8 mouse cellular contexts compared by ENCODE assay signal in the genomic region with DNA sequence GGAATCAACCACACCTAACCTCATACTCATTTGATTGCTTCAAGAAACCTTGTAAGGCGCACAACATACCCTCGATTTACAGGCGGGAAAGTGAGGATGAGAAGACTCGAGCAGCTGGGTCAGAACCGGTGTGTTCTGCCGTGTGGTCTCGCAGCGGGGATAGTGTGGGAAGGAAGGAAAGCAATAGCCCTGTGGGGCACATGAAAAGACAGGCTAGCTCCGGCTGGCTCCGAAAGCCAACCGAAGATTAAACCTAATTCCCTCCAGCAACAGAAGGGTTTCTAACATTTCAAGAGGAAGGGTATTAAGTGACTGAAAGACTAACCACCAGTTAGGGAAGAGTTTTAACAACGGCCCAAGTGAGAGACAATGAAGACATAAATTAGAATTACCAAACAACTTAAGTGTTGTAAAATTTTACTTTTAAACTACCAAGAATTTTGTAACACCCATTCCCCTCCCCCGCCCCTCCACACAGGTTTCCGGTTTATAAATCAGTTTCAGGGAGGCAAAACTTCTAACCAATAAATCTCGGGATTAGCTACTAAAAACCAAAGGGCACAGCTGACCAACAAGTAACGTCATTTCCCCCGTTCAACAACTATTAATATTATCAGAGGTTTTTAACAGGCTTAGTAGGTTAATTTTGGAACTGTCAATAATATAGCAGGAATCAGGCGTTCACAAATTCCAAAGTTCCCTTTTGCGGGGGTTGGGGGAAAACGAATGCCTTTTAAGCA. TPM values are rescaled to one million over a fixed set of nuclear protein-coding genes. Genes with fewer than 3 reads are reported as not detected.
DNase-seq lines count a peak whose midpoint lies in the region; ATAC-seq and TF ChIP-seq lines count a peak whose summit lies in the region.

No protein-coding gene starts in this region.

- WGBS in hindbrain, postnatal 0 days, result 17% methylated on average over 20 of the region's 20 CpGs
- 15% methylated on average over 20 of the region's 20 CpGs for WGBS in midbrain, embryonic 11.5 days

- H3K27ac ChIP-seq in layer of hippocampus, adult 2 months, result peak overlapping the region; percentile 98
- H3K27ac ChIP-seq in hindbrain, postnatal 0 days, result peak overlapping the region; percentile 99
- H3K27ac ChIP-seq in midbrain, embryonic 11.5 days (ENCODE audit: low read depth, low read length), result peak overlapping the region; percentile 96; the same call in 1 of the 2 replicates

- H3K4me2 ChIP-seq in hindbrain, postnatal 0 days (ENCODE audit: low read depth, low read length), result peak overlapping the region; percentile 88
- H3K4me2 ChIP-seq in midbrain, embryonic 11.5 days, result peak overlapping the region; percentile 60

- no peak for DNase-seq in layer of hippocampus, adult 2 months (ENCODE audit: low spot score in 2 of 2)
- no peak for DNase-seq in layer of hippocampus, postnatal 36 days
- peak; percentile 49 for DNase-seq in embryo, embryonic 11 days
- DNase-seq in hindbrain, postnatal 0 days (ENCODE audit: low spot score), result no peak
- DNase-seq in midbrain, embryonic 11.5 days (ENCODE audit: low spot score, missing footprints), result no peak
- no peak for DNase-seq in thymus, postnatal 14 days
- no peak for DNase-seq in urinary bladder, adult 2 months (ENCODE audit: low spot score)
- no peak for DNase-seq in adrenal gland, adult 18-20 months (ENCODE audit: low spot score in 2 of 2)

- H3K9me3 ChIP-seq in hindbrain, postnatal 0 days (ENCODE audit: low read length), result no peaks in the 10 kb centered on the region
- no peaks in the 10 kb centered on the region for H3K9me3 ChIP-seq in midbrain, embryonic 11.5 days (ENCODE audit: control insufficient read depth, low read length)

- peaks cover 14% of the 10 kb centered on the region for H3K4me1 ChIP-seq in hindbrain, postnatal 0 days (ENCODE audit: insufficient read depth, low read length)
- peaks cover 14% of the 10 kb centered on the region for H3K4me1 ChIP-seq in midbrain, embryonic 11.5 days (ENCODE audit: control insufficient read depth, insufficient read depth, low read length)

- H3K36me3 ChIP-seq in hindbrain, postnatal 0 days (ENCODE audit: insufficient read depth, low read length), result peaks cover 14% of the 10 kb centered on the region; the same call in 1 of the 2 replicates
- H3K36me3 ChIP-seq in midbrain, embryonic 11.5 days (ENCODE audit: control insufficient read depth, insufficient read depth, low read length), result 0 out of 2 replicates have a peak, but pooled peaks cover 2% of the 10 kb centered on the region

- H3K27me3 ChIP-seq in hindbrain, postnatal 0 days (ENCODE audit: insufficient read depth, low read length), result no peaks in the 10 kb centered on the region
- H3K27me3 ChIP-seq in midbrain, embryonic 11.5 days (ENCODE audit: control insufficient read depth, insufficient read depth, low read length), result no peaks in the 10 kb centered on the region

- ATAC-seq in hindbrain, postnatal 0 days, result no peak
- ATAC-seq in midbrain, embryonic 11.5 days (ENCODE audit: low FRiP score), result no peak

- H3K4me3 ChIP-seq in layer of hippocampus, adult 2 months, result peak overlapping the region; percentile 87
- peak overlapping the region; percentile 88 for H3K4me3 ChIP-seq in hindbrain, postnatal 0 days (ENCODE audit: low read length)
- peak overlapping the region; percentile 99 for H3K4me3 ChIP-seq in midbrain, embryonic 11.5 days (ENCODE audit: low read depth, low read length)

- H3K9ac ChIP-seq in hindbrain, postnatal 0 days (replicated peaks; ENCODE audit: low read length), result peak overlapping the region; percentile 99
- H3K9ac ChIP-seq in midbrain, embryonic 11.5 days (ENCODE audit: low read length), result peak overlapping the region; percentile 99

- no peak for TF ChIP-seq CTCF in layer of hippocampus, adult 2 months (conservative IDR thresholded peaks at IDR 0.05)
- no peak for TF ChIP-seq CTCF in hindbrain, postnatal 0 days (IDR thresholded peaks at IDR 0.05; ENCODE audit: low read depth)

RNA-seq across cellular contexts. Expression of a gene that starts 1.5 kb away (rescaled TPM):
- 10 to 100 TPM; 10.1 to 10.8 TPM for total RNA-seq in layer of hippocampus, adult 2 months (2021)
- 10 to 100 TPM in 1 of 2 experiments, 1 to 10 TPM in 1; 8.8 to 10.5 TPM for total RNA-seq in layer of hippocampus, postnatal 36 days (2021)
- total RNA-seq in hindbrain, postnatal 0 days (2014; rRNA removed), result 11.6 and 13.9 TPM in 2 replicates
- 1.6 and 1.8 TPM in 2 replicates for polyA plus RNA-seq in hindbrain, postnatal 0 days (2015; fragmentation: Nextera tagmentation; extraction: Ambion mirVana)
- 9.5 and 10.7 TPM in 2 replicates for polyA plus RNA-seq in midbrain, embryonic 11.5 days (2014; fragmentation: Nextera tagmentation; extraction: Ambion mirVana)
- polyA plus RNA-seq in urinary bladder, adult 2 months (2012; rRNA removed), result 12.2 and 15.2 TPM in 2 replicates
- total RNA-seq in adrenal gland, adult 18-20 months (2021), result 10 to 100 TPM; 18.0 to 23.1 TPM

RNA-seq across cellular contexts. Expression of a gene that starts 34.8 kb away (rescaled TPM):
- total RNA-seq in layer of hippocampus, adult 2 months (2021), result 100 to 1,000 TPM; 365 to 415 TPM
- 100 to 1,000 TPM; 425 to 428 TPM for total RNA-seq in layer of hippocampus, postnatal 36 days (2021)
- total RNA-seq in hindbrain, postnatal 0 days (2014; rRNA removed), result 174 and 197 TPM in 2 replicates
- 254 and 259 TPM in 2 replicates for polyA plus RNA-seq in hindbrain, postnatal 0 days (2015; fragmentation: Nextera tagmentation; extraction: Ambion mirVana)
- 237 and 254 TPM in 2 replicates for polyA plus RNA-seq in midbrain, embryonic 11.5 days (2014; fragmentation: Nextera tagmentation; extraction: Ambion mirVana)
- polyA plus RNA-seq in urinary bladder, adult 2 months (2012; rRNA removed), result 177 and 247 TPM in 2 replicates
- total RNA-seq in adrenal gland, adult 18-20 months (2021), result 100 to 1,000 TPM; 431 to 540 TPM

RNA-seq across cellular contexts. Expression of a gene that starts 52.2 kb away (rescaled TPM):
- 1 to 10 TPM; 6.8 to 9.3 TPM for total RNA-seq in layer of hippocampus, adult 2 months (2021)
- total RNA-seq in layer of hippocampus, postnatal 36 days (2021), result 1 to 10 TPM; 5.1 to 8.7 TPM
- 4.0 and 6.8 TPM in 2 replicates for total RNA-seq in hindbrain, postnatal 0 days (2014; rRNA removed)
- polyA plus RNA-seq in hindbrain, postnatal 0 days (2015; fragmentation: Nextera tagmentation; extraction: Ambion mirVana), result 5.9 and 7.1 TPM in 2 replicates
- polyA plus RNA-seq in midbrain, embryonic 11.5 days (2014; fragmentation: Nextera tagmentation; extraction: Ambion mirVana), result 0.59 and 0.92 TPM in 2 replicates
- polyA plus RNA-seq in urinary bladder, adult 2 months (2012; rRNA removed), result 16.8 and 36.1 TPM in 2 replicates
- total RNA-seq in adrenal gland, adult 18-20 months (2021), result 10 to 100 TPM; 15.2 to 46.9 TPM
